Mouse (Mus musculus): ENCODE data around the gene Atl1. TPM values are rescaled to one million over a fixed set of nuclear protein-coding genes. Genes with fewer than 3 reads are reported as not detected.

The Atl1 gene
- total and polyA plus RNA-seq, 2 experiments: 0.40 to 1.5 TPM

GRCm38 (mm10) chr12:69912737-69913136 lies 20.3 kb downstream of the Atl1 start:
- 87% methylated on average over 7 of the region's 7 CpGs for WGBS
- Histone ChIP-seq H3K4me1 (ENCODE audit: control insufficient read depth, insufficient read depth, low read length) (no peaks in the 10 kb centered on the region), H3K79me2 (ENCODE audit: control insufficient read depth, insufficient read depth, low read length) (no peaks in the 10 kb centered on the region), H3K27me3 (ENCODE audit: control insufficient read depth, insufficient read depth, low read length) (no peaks in the 10 kb centered on the region), H3K36me3 (ENCODE audit: control insufficient read depth, insufficient read depth, low read length) (no peaks in the 10 kb centered on the region), H3K27ac (replicated peaks; ENCODE audit: insufficient read depth, low read depth, low read length) (no peak overlapping the region), H3K9ac (ENCODE audit: low read depth, low read length) (no peak overlapping the region), H3K4me3 (ENCODE audit: insufficient read depth, low read depth, low read length) (no peak overlapping the region)
- DNase-seq (ENCODE audit: extremely low read depth, low read depth, low spot score): no peak
- no peak for TF ChIP-seq POLR2A (IDR thresholded peaks at IDR 0.05; ENCODE audit: extremely low read depth, insufficient read depth, low read length)
- no peak for TF ChIP-seq CTCF (IDR thresholded peaks at IDR 0.05; ENCODE audit: low read depth, low read length)

GRCm38 (mm10) chr12:69917870-69918269 lies 25.5 kb downstream of the Atl1 start:
- Histone ChIP-seq H3K9ac (ENCODE audit: low read depth, low read length) (no peak overlapping the region), H3K36me3 (ENCODE audit: control insufficient read depth, insufficient read depth, low read length) (no peaks in the 10 kb centered on the region), H3K27ac (replicated peaks; ENCODE audit: insufficient read depth, low read depth, low read length) (no peak overlapping the region), H3K27me3 (ENCODE audit: control insufficient read depth, insufficient read depth, low read length) (no peaks in the 10 kb centered on the region), H3K4me1 (ENCODE audit: control insufficient read depth, insufficient read depth, low read length) (peaks cover 6% of the 10 kb centered on the region), H3K4me3 (ENCODE audit: insufficient read depth, low read depth, low read length) (no peak overlapping the region), H3K79me2 (ENCODE audit: control insufficient read depth, insufficient read depth, low read length) (no peaks in the 10 kb centered on the region)
- no peak for DNase-seq (ENCODE audit: extremely low read depth, low read depth, low spot score)
- TF ChIP-seq POLR2A (IDR thresholded peaks at IDR 0.05; ENCODE audit: extremely low read depth, insufficient read depth, low read length): no peak
- WGBS: 82% methylated on average over 2 of the region's 2 CpGs

- H3K27me3 ChIP-seq (ENCODE audit: control insufficient read depth, insufficient read depth, low read length): no peaks in the 10 kb centered on the region
- H3K36me3 ChIP-seq (ENCODE audit: control insufficient read depth, insufficient read depth, low read length): no peaks in the 10 kb centered on the region
- H3K79me2 ChIP-seq (ENCODE audit: control insufficient read depth, insufficient read depth, low read length): no peaks in the 10 kb centered on the region
- H3K27ac ChIP-seq (replicated peaks; ENCODE audit: insufficient read depth, low read depth, low read length): no peak overlapping the region
- 28% methylated on average over 1 of the region's 1 CpGs for WGBS
- H3K9ac ChIP-seq (ENCODE audit: low read depth, low read length): no peak overlapping the region
- no peak overlapping the region for H3K4me3 ChIP-seq (ENCODE audit: insufficient read depth, low read depth, low read length)
- DNase-seq (ENCODE audit: extremely low read depth, low read depth, low spot score): peak; percentile 97
- no peak for TF ChIP-seq CTCF (IDR thresholded peaks at IDR 0.05; ENCODE audit: low read depth, low read length)
- no peak for TF ChIP-seq POLR2A (IDR thresholded peaks at IDR 0.05; ENCODE audit: extremely low read depth, insufficient read depth, low read length)
- H3K4me1 ChIP-seq (ENCODE audit: control insufficient read depth, insufficient read depth, low read length): peaks cover 10% of the 10 kb centered on the region
Observed at GRCm38 (mm10) chr12:69922099-69922498, 29.7 kb downstream of the Atl1 start.

- peak; percentile 32 for DNase-seq (ENCODE audit: extremely low read depth, low read depth, low spot score)
- H3K4me3 ChIP-seq (ENCODE audit: insufficient read depth, low read depth, low read length): no peak overlapping the region
- peaks cover 10% of the 10 kb centered on the region for H3K4me1 ChIP-seq (ENCODE audit: control insufficient read depth, insufficient read depth, low read length)
- no peak overlapping the region for H3K9ac ChIP-seq (ENCODE audit: low read depth, low read length)
- H3K79me2 ChIP-seq (ENCODE audit: control insufficient read depth, insufficient read depth, low read length): no peaks in the 10 kb centered on the region
- H3K36me3 ChIP-seq (ENCODE audit: control insufficient read depth, insufficient read depth, low read length): no peaks in the 10 kb centered on the region
- no peaks in the 10 kb centered on the region for H3K27me3 ChIP-seq (ENCODE audit: control insufficient read depth, insufficient read depth, low read length)
- 0 out of 2 replicates have a peak overlapping the region, but pooled peaks have one; percentile 34 for H3K27ac ChIP-seq (replicated peaks; ENCODE audit: insufficient read depth, low read depth, low read length)
- 57% methylated on average over 3 of the region's 3 CpGs for WGBS
- TF ChIP-seq POLR2A (IDR thresholded peaks at IDR 0.05; ENCODE audit: extremely low read depth, insufficient read depth, low read length) (no peak), CTCF (IDR thresholded peaks at IDR 0.05; ENCODE audit: low read depth, low read length) (no peak)
Observed at GRCm38 (mm10) chr12:69923128-69923527, 30.7 kb downstream of the Atl1 start.

GRCm38 (mm10) chr12:69923603-69924002 lies 31.2 kb downstream of the Atl1 start:
- WGBS: 65% methylated on average over 3 of the region's 3 CpGs
- no peak for TF ChIP-seq POLR2A (IDR thresholded peaks at IDR 0.05; ENCODE audit: extremely low read depth, insufficient read depth, low read length)
- no peak for TF ChIP-seq CTCF (IDR thresholded peaks at IDR 0.05; ENCODE audit: low read depth, low read length)
- Histone ChIP-seq H3K79me2 (ENCODE audit: control insufficient read depth, insufficient read depth, low read length) (no peaks in the 10 kb centered on the region), H3K4me3 (ENCODE audit: insufficient read depth, low read depth, low read length) (no peak overlapping the region), H3K9ac (ENCODE audit: low read depth, low read length) (no peak overlapping the region), H3K27ac (replicated peaks; ENCODE audit: insufficient read depth, low read depth, low read length) (no peak overlapping the region), H3K36me3 (ENCODE audit: control insufficient read depth, insufficient read depth, low read length) (no peaks in the 10 kb centered on the region), H3K27me3 (ENCODE audit: control insufficient read depth, insufficient read depth, low read length) (no peaks in the 10 kb centered on the region), H3K4me1 (ENCODE audit: control insufficient read depth, insufficient read depth, low read length) (peaks cover 10% of the 10 kb centered on the region)
- DNase-seq (ENCODE audit: extremely low read depth, low read depth, low spot score): no peak

- no peaks in the 10 kb centered on the region for H3K79me2 ChIP-seq (ENCODE audit: control insufficient read depth, insufficient read depth, low read length)
- no peaks in the 10 kb centered on the region for H3K36me3 ChIP-seq (ENCODE audit: control insufficient read depth, insufficient read depth, low read length)
- H3K9ac ChIP-seq (ENCODE audit: low read depth, low read length): no peak overlapping the region
- peak; percentile 59 for DNase-seq (ENCODE audit: extremely low read depth, low read depth, low spot score)
- TF ChIP-seq POLR2A (IDR thresholded peaks at IDR 0.05; ENCODE audit: extremely low read depth, insufficient read depth, low read length): no peak
- TF ChIP-seq CTCF (IDR thresholded peaks at IDR 0.05; ENCODE audit: low read depth, low read length): peak; percentile 59
- H3K27ac ChIP-seq (replicated peaks; ENCODE audit: insufficient read depth, low read depth, low read length): no peak overlapping the region
- H3K4me3 ChIP-seq (ENCODE audit: insufficient read depth, low read depth, low read length): no peak overlapping the region
- no peaks in the 10 kb centered on the region for H3K27me3 ChIP-seq (ENCODE audit: control insufficient read depth, insufficient read depth, low read length)
- WGBS: 25% methylated on average over 5 of the region's 5 CpGs
- H3K4me1 ChIP-seq (ENCODE audit: control insufficient read depth, insufficient read depth, low read length): peaks cover 10% of the 10 kb centered on the region
Observed at GRCm38 (mm10) chr12:69924012-69924411, 31.6 kb downstream of the Atl1 start.

All from liver, adult 2 months (tissue).